Mouse (Mus musculus) MEL (cell line): Measurements from ENCODE around the gene Pparg.

Experiments used
- CTCF ChIP-seq, 3 experiments: IDR thresholded peaks in 2 of 3; conservative IDR thresholded peaks in 1 of 3; 2 replicates each; pipeline ENCODE4 v1.5.1; 2011 to 2012; ENCODE audit warnings: low read length in 3 of 3, low read depth in 2 of 3, mild to moderate bottlenecking in 2 of 3, improper control_type of control experiment in 1 of 3, inconsistent platforms in 1 of 3, mixed read lengths in 1 of 3, moderate library complexity in 1 of 3; ENCODE audit not compliant: control insufficient read depth in 1 of 3, insufficient read depth in 1 of 3, poor library complexity in 1 of 3, severe bottlenecking in 1 of 3
- E2F4 ChIP-seq: IDR thresholded peaks from 2 replicates; pipeline ENCODE4 v1.6.1; 2011; ENCODE audit warnings: low read depth, low read length, improper control_type of control experiment, borderline replicate concordance
- ZNF384 ChIP-seq: IDR thresholded peaks from 2 replicates; pipeline ENCODE4 v1.6.1; 2012; ENCODE audit warnings: low read depth, mild to moderate bottlenecking, inconsistent platforms, low read length, improper control_type of control experiment

DNA sequence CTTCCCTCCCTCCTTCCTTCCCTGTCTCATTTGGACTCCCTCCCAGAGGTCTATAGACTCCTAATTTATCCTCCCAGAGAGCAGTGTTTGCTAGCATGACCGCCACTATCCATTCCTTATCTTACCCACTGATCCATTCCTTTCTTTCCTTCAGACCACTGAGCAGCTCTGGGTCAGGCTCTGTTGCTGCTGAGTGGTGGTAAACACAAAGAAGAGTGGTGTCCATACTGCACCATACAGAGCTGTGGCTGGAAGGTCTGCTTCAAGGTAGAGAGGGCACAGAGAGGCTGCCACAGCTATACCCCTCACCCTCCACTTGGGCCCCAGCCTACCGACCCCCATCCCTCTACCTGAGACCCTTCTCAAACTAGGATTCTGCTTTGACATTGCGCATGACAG, 143.4 kb downstream of the Pparg start:
- no peak for TF ChIP-seq E2F4
- TF ChIP-seq ZNF384 = no peak
- TF ChIP-seq CTCF (IDR thresholded peaks at IDR 0.05 in 2 of 3, conservative IDR thresholded peaks at IDR 0.05 in 1 of 3; ENCODE audit: control insufficient read depth in 1 of 3, insufficient read depth in 1 of 3, low read depth in 2 of 3, low read length in 3 of 3, poor library complexity in 1 of 3, severe bottlenecking in 1 of 3) = no peak
